Mouse (Mus musculus): Measurements from ENCODE around the gene Ucn. TPM values are rescaled to one million over a fixed set of nuclear protein-coding genes. Genes with fewer than 3 reads are reported as not detected.
A peak's percentile ranks its signal among the peaks of the same experiment; 100 is the strongest.

Ucn gene
- polyA plus RNA-seq, 1 experiment from 2014 or later, result not detected

DNA sequence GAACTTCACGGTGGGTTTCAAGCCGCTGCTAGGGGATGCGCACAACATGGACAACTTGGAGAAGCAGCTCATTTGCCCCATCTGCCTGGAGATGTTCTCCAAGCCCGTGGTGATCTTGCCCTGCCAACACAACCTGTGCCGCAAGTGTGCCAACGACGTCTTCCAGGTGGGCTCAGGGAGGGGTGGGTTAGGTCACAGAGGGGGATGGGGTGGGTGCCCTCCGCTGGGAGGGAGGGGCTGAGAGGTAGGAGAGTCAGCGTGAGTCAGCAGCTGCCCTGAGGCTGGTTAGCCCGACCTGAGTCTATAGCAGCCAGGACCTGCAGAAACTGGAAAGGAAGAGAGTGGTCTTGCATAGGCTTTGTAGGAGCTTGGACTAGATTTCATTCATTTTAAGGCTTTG is 21.7 kb downstream of the Ucn start:
- WGBS, result 31% methylated on average over 10 of the region's 10 CpGs
- Histone ChIP-seq H3K9ac (ENCODE audit: low read depth, low read length) (no peak overlapping the region), H3K36me3 (ENCODE audit: control insufficient read depth, insufficient read depth, low read length) (no peaks in the 10 kb centered on the region), H3K4me1 (ENCODE audit: control insufficient read depth, insufficient read depth, low read length) (no peaks in the 10 kb centered on the region), H3K27ac (ENCODE audit: low read length) (no peak overlapping the region), H3K27me3 (replicated peaks; ENCODE audit: control insufficient read depth, insufficient read depth, low read length) (0 out of 2 replicates have a peak, but pooled peaks cover 3% of the 10 kb centered on the region), H3K4me2 (ENCODE audit: low read depth, low read length) (no peak overlapping the region), H3K9me3 (ENCODE audit: control insufficient read depth, low read length) (peaks cover 4% of the 10 kb centered on the region; the same call in 1 of the 2 replicates), H3K4me3 (ENCODE audit: low read length) (no peak overlapping the region)
- no peak for ATAC-seq

DNA sequence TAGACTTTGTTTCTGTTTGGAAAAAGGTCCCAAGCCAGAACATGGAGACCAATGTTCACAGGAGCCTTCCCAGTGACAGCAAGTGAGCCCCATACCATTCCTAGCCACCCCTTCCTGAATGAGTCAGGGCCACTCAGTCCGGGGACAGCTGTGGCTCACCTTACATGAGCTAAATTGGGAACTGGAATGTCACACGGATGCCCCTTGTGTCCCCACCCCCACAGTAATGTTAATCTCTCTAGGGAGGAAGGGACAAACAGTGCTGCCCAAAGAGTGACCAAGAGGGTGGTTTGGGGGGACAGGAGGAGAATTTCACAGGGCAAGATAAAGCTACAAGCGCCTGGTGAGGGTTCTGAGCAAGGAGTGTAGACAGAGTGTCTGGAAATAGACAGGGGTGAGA is 22.3 kb downstream of the Ucn start, which contains the start of gene Trim54:
Trim54 (plus strand) TSS at position 359 of the 400 bp plus-strand sequence.
- Histone ChIP-seq H3K27ac (ENCODE audit: low read length) (no peak within 1 kb of the TSS), H3K4me3 (ENCODE audit: low read length) (no peak within 1 kb of the TSS), H3K4me2 (ENCODE audit: low read depth, low read length) (no peak within 1 kb of the TSS), H3K9ac (ENCODE audit: low read depth, low read length) (no peak within 1 kb of the TSS), H3K4me1 (ENCODE audit: control insufficient read depth, insufficient read depth, low read length) (no peaks in the 10 kb centered on the region), H3K36me3 (ENCODE audit: control insufficient read depth, insufficient read depth, low read length) (no peaks in the 10 kb centered on the region), H3K27me3 (replicated peaks; ENCODE audit: control insufficient read depth, insufficient read depth, low read length) (0 out of 2 replicates have a peak, but pooled peaks cover 3% of the 10 kb centered on the region), H3K9me3 (ENCODE audit: control insufficient read depth, low read length) (peaks cover 4% of the 10 kb centered on the region; the same call in 1 of the 2 replicates)
- no peak for ATAC-seq
- WGBS, result 28% methylated on average over 3 of the region's 3 CpGs

DNA sequence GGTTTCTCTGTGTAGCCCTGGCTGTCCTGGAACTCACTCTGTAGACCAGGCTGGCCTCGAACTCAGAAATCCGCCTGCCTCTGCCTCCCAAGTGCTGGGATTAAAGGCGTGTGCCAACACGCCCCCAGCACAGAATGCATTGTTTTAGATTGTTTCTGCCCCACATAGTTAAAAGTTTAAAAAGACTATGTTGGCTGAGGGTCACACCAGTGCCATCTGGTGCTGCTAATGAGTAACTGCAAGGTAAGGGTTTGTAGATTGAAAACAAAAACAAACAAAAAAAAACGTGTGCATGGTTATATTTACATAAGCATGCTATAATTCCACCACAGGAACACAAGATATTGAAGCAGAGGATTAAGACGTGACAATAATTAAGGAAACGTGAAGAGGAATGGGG is 27.8 kb downstream of the Ucn start:
- Histone ChIP-seq H3K27ac (ENCODE audit: low read length) (no peak overlapping the region), H3K27me3 (replicated peaks; ENCODE audit: control insufficient read depth, insufficient read depth, low read length) (no peaks in the 10 kb centered on the region), H3K4me1 (ENCODE audit: control insufficient read depth, insufficient read depth, low read length) (no peaks in the 10 kb centered on the region), H3K4me3 (ENCODE audit: low read length) (no peak overlapping the region), H3K36me3 (ENCODE audit: control insufficient read depth, insufficient read depth, low read length) (no peaks in the 10 kb centered on the region), H3K4me2 (ENCODE audit: low read depth, low read length) (no peak overlapping the region), H3K9me3 (ENCODE audit: control insufficient read depth, low read length) (peaks cover 4% of the 10 kb centered on the region; the same call in 1 of the 2 replicates), H3K9ac (ENCODE audit: low read depth, low read length) (no peak overlapping the region)
- no peak for ATAC-seq
- WGBS, result 31% methylated on average over 7 of the region's 7 CpGs

DNA sequence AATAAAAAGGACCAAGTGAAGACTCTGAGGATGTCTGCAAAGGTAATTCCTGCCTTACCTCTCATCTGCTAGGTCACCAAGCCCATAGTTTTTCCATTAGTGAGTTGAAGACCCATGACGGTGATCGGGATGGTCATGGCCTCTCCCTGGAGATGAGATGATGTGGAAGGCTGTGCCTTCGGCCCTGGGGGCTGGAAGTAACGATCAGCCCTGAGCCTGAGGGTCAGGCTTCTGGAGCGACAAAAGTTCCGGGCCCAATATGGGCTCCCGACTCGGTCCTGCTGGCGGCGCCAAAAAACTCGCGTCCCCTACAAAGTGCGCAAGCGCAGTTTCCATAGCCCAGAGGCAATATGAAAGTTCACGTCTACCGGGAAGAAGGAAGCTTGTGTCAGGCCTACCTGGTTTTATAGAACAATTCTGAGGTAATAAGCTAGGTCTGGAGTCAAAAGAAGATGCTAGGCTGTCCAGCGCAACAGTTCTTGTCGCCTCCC is 30.6 kb downstream of the Ucn start, which contains the start of gene Slc30a3:
Slc30a3 (minus strand) TSS at position 238 of the 491 bp plus-strand sequence.
- WGBS, result 91% methylated on average over 18 of the region's 18 CpGs
- no peak within 1 kb of the TSS for H3K9ac ChIP-seq (ENCODE audit: low read depth, low read length)

DNA sequence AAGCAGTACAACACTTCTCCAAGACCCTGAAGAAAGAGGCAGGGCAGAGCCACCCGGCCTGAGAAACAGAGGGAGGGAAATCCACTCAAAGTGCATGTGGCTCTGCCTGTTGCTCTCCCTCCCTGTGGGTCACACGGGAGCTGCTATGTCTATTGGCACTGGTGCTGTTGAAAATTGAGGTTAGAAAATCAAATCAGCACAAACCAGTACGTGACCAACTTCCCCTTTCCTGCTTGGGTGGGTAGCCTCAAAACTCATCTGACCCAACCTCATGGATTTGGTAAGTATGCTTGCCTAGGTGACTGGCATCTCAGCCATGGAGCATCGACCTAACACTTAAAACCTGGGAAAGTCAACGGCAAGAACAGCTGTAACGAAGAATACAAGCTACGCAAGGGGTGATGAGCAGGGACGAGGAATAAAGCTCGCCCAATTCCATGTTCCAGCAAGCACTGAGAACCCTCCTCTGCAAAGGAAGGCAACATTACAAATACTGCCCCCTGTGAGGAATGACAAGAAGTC is 32.8 kb downstream of the Ucn start, which contains the start of gene Dnajc5g:
Dnajc5g (plus strand) TSS at position 472 of the 522 bp plus-strand sequence.
- no peak within 1 kb of the TSS for H3K4me2 ChIP-seq (ENCODE audit: low read depth, low read length)
- no peaks in the 10 kb centered on the region for H3K9me3 ChIP-seq (ENCODE audit: control insufficient read depth, low read length)
- no peak within 1 kb of the TSS for H3K9ac ChIP-seq (ENCODE audit: low read depth, low read length)
- no peaks in the 10 kb centered on the region for H3K4me1 ChIP-seq (ENCODE audit: control insufficient read depth, insufficient read depth, low read length)
- no peak within 1 kb of the TSS for H3K4me3 ChIP-seq (ENCODE audit: low read length)
- H3K27ac ChIP-seq (ENCODE audit: low read length), result no peak within 1 kb of the TSS
- no peak for ATAC-seq
- no peaks in the 10 kb centered on the region for H3K36me3 ChIP-seq (ENCODE audit: control insufficient read depth, insufficient read depth, low read length)
- H3K27me3 ChIP-seq (replicated peaks; ENCODE audit: control insufficient read depth, insufficient read depth, low read length), result no peaks in the 10 kb centered on the region; the same call in 1 of the 2 replicates
- WGBS, result 87% methylated on average over 9 of the region's 9 CpGs

More for the DNA sequence above, 30.6 kb downstream of the Ucn start, which contains the start of gene Slc30a3:
- no peaks in the 10 kb centered on the region for H3K4me1 ChIP-seq (ENCODE audit: control insufficient read depth, insufficient read depth, low read length)
- H3K4me3 ChIP-seq (ENCODE audit: low read length), result no peak within 1 kb of the TSS
- no peak within 1 kb of the TSS for H3K27ac ChIP-seq (ENCODE audit: low read length)
- H3K36me3 ChIP-seq (ENCODE audit: control insufficient read depth, insufficient read depth, low read length), result no peaks in the 10 kb centered on the region
- H3K9me3 ChIP-seq (ENCODE audit: control insufficient read depth, low read length), result no peaks in the 10 kb centered on the region
- H3K27me3 ChIP-seq (replicated peaks; ENCODE audit: control insufficient read depth, insufficient read depth, low read length), result no peaks in the 10 kb centered on the region; the same call in 1 of the 2 replicates
- no peak within 1 kb of the TSS for H3K4me2 ChIP-seq (ENCODE audit: low read depth, low read length)
- no peak for ATAC-seq

DNA sequence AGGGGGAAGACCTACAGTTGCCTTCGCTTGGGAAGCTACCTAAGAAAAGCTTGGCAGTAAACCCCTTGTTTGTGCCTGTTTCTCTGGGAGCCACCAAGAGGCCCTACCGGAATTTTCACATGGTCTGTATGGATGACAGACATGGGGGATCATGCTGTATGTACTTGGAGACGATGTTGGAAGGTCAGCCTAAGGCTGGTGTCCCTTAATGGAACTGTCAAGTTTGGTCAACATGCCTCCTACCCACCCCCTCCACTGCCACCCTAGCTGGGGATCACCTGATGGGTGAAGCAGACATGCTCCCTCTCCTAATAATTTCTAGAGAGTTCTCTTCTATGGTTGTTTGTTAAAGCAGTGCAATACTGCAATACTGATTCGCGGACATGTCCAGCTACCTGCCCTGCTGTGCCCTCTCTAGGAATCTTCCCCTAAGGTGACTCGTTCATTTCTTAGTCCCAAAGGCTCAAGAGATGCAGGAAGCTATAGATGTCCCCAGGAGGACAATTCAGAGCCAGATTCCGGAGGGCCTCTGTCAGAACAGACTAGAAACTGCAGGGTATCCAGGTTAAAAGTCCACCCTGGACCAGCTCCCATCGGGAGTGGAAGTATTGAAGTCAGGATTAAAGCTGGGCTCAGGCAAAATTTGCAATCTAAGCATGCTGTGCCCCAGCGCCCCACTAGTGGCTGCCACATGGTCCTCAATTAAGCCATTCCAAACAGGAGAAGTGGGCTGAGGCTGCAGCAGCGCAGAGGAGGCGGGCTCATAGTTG is 42.7 kb downstream of the Ucn start:
- H3K9me3 ChIP-seq (ENCODE audit: control insufficient read depth, low read length), result no peaks in the 10 kb centered on the region
- peaks cover 77% of the 10 kb centered on the region for H3K27me3 ChIP-seq (replicated peaks; ENCODE audit: control insufficient read depth, insufficient read depth, low read length)
- 0 out of 2 replicates have a peak overlapping the region, but pooled peaks have one; percentile 2 for H3K9ac ChIP-seq (ENCODE audit: low read depth, low read length)
- peak overlapping the region; percentile 88 for H3K4me2 ChIP-seq (ENCODE audit: low read depth, low read length)
- WGBS, result 28% methylated on average over 11 of the region's 11 CpGs
- no peak for ATAC-seq
- peak overlapping the region; percentile 37 for H3K4me3 ChIP-seq (ENCODE audit: low read length)
- H3K36me3 ChIP-seq (ENCODE audit: control insufficient read depth, insufficient read depth, low read length), result no peaks in the 10 kb centered on the region; the same call in 1 of the 2 replicates
- H3K4me1 ChIP-seq (ENCODE audit: control insufficient read depth, insufficient read depth, low read length), result peaks cover 31% of the 10 kb centered on the region
- no peak overlapping the region for H3K27ac ChIP-seq (ENCODE audit: low read length)

DNA sequence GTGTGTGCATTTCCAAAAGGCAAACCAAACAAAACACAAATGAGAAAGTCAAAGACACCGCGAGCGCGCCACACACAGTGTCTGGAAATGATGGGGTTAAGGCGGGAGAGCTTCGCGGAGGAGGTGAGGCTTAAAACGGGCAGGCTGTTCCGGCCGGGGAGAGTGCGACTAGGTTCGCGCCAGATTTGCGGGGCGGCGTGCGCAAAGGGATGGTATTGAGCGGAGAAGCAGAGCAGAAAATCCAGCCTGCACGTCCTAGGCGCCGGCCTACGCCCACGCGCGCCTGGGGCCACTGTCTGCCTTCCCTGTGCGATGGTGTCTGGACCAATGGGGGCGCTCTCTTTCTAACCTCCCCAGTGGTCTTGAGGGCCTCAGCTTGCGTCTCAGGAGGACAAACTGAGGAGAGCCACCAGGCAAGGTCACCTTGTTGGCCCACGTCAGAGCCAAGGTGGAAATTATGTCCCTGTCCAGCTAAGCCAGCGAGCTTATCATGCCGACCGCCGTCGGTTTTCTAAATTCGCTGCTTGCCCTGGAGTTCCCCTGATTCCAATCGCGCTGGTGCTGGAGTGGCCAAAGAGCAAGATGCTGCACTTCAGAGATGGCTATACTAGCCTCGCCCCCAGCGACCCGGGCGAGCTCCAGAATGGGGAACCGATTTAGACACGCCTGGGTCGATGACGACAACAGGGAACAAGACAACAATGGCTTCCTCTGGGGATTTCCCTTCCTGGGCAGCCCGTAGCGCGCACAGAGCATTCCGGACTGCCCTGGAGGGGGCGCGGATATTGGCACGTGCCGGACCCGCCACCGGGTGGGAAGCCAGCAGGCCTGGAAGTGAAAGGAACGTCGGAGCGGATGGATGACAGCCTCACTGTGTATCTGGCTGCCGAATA is 43.6 kb downstream of the Ucn start:
- 0 out of 2 replicates have a peak overlapping the region, but pooled peaks have one; percentile 33 for H3K9ac ChIP-seq (ENCODE audit: low read depth, low read length)
- under 1% methylated on average over 59 of the region's 59 CpGs for WGBS
- peaks cover 85% of the 10 kb centered on the region for H3K27me3 ChIP-seq (replicated peaks; ENCODE audit: control insufficient read depth, insufficient read depth, low read length)
- peaks cover 31% of the 10 kb centered on the region for H3K4me1 ChIP-seq (ENCODE audit: control insufficient read depth, insufficient read depth, low read length)
- H3K36me3 ChIP-seq (ENCODE audit: control insufficient read depth, insufficient read depth, low read length), result no peaks in the 10 kb centered on the region; the same call in 1 of the 2 replicates
- H3K27ac ChIP-seq (ENCODE audit: low read length), result no peak overlapping the region
- peak overlapping the region; percentile 88 for H3K4me2 ChIP-seq (ENCODE audit: low read depth, low read length)
- H3K9me3 ChIP-seq (ENCODE audit: control insufficient read depth, low read length), result no peaks in the 10 kb centered on the region
- H3K4me3 ChIP-seq (ENCODE audit: low read length), result peak overlapping the region; percentile 37
- peak; percentile 34 for ATAC-seq

DNA sequence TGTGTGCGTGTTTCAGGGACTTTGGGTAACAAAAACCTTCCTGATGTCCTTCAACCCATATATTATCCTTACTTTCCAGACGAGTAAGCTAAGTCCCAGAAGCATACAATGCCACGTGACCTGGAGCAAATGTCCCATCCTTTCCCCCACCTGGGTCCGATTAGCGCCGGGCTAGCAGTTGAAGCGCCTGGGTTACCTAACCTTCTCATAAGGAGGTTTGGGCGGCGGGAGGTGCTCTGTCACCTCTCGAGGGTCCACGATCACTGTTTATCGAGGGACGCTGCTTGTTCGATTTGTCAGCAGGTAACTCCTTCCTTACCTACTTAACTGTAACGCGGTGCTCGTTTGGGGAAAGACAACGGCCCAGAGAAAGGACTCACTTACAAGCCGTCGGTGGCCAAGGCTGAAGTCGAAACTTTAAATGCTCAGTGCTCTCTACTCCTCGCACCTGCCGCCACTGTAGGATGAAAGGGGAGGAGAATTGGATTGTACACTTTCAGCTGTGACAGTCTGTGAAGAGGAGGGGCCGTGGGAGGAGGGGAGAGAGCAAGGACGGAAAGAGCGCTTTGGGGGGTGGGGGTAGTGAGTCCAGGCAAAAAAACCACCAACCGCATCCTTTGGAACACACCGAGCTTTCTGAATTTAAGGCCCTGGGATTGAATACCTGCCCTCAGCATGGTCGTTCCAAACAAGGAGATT is 44.4 kb downstream of the Ucn start:
- no peak for ATAC-seq
- WGBS, result 2% methylated on average over 29 of the region's 29 CpGs
- H3K27ac ChIP-seq (ENCODE audit: low read length), result no peak overlapping the region
- H3K9ac ChIP-seq (ENCODE audit: low read depth, low read length), result no peak overlapping the region
- peaks cover 31% of the 10 kb centered on the region for H3K4me1 ChIP-seq (ENCODE audit: control insufficient read depth, insufficient read depth, low read length)
- peak overlapping the region; percentile 88 for H3K4me2 ChIP-seq (ENCODE audit: low read depth, low read length)
- H3K9me3 ChIP-seq (ENCODE audit: control insufficient read depth, low read length), result no peaks in the 10 kb centered on the region
- peak overlapping the region; percentile 37 for H3K4me3 ChIP-seq (ENCODE audit: low read length)
- H3K27me3 ChIP-seq (replicated peaks; ENCODE audit: control insufficient read depth, insufficient read depth, low read length), result peaks cover 88% of the 10 kb centered on the region
- H3K36me3 ChIP-seq (ENCODE audit: control insufficient read depth, insufficient read depth, low read length), result no peaks in the 10 kb centered on the region; the same call in 1 of the 2 replicates

All from intestine, embryonic 16.5 days (tissue).